Mouse (Mus musculus): ENCODE measurements around the gene Pdcd4. TPM values are rescaled to one million over a fixed set of nuclear protein-coding genes. Genes with fewer than 3 reads are reported as not detected.

The Pdcd4 gene
- polyA plus RNA-seq (2015; fragmentation: Illumina TruSeq; extraction: RNeasy Lipid Tissue Mini Kit (QIAGEN cat#74804); ENCODE audit: insufficient read depth, low read depth, low replicate concordance) = 43.2 TPM

DNA sequence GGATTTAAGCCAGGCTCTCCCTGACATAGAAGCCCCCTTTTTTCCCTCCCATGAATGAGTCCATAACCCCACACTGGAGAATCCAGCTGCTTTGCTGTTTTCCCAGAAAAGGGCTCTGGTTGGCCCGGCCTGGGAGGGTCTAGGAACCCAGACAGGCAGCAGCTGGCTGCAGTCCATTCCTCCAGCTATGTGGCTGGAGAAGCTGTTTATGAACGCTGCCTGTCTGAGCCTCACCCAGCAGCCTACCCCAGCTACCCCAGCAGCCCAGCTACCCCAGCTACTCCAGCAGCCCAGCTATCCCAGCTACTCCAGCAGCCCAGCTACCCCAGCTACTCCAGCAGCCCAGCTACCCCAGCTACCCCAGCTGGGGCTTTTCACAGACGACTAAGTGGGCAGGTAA lies at the start of gene Pdcd4:
TSS of gene Pdcd4 (plus strand) at position 171 of the 400 bp plus-strand sequence.

GRCm38 (mm10) chr19:53943802-53944785 lies 52.1 kb downstream of the Pdcd4 start, which contains the start of the genes Shoc2 and Bbip1:
TSS of gene Shoc2 (plus strand) at chr19:53944306.
TSS of gene Bbip1 (minus strand) at chr19:53944627.

Other genes with a start within 250 kb of the Pdcd4 start
- 0.17 TPM for gene Rbm20, start 214.9 kb upstream of the Pdcd4 start, polyA plus RNA-seq (2015; fragmentation: Illumina TruSeq; extraction: RNeasy Lipid Tissue Mini Kit (QIAGEN cat#74804); ENCODE audit: insufficient read depth, low read depth, low replicate concordance)
- 5.3 TPM for gene Shoc2, start 52.1 kb downstream of the Pdcd4 start, polyA plus RNA-seq (2015; fragmentation: Illumina TruSeq; extraction: RNeasy Lipid Tissue Mini Kit (QIAGEN cat#74804); ENCODE audit: insufficient read depth, low read depth, low replicate concordance)
- 16.1 TPM for gene Bbip1, start 52.4 kb downstream of the Pdcd4 start, polyA plus RNA-seq (2015; fragmentation: Illumina TruSeq; extraction: RNeasy Lipid Tissue Mini Kit (QIAGEN cat#74804); ENCODE audit: insufficient read depth, low read depth, low replicate concordance)
- gene Adra2a, start 151.9 kb downstream of the Pdcd4 start, polyA plus RNA-seq (2015; fragmentation: Illumina TruSeq; extraction: RNeasy Lipid Tissue Mini Kit (QIAGEN cat#74804); ENCODE audit: insufficient read depth, low read depth, low replicate concordance) = 2.8 TPM

Data from pancreas, adult 10 weeks (tissue).